ENCODE assay signal across 8 mouse cellular contexts in the genomic region with DNA sequence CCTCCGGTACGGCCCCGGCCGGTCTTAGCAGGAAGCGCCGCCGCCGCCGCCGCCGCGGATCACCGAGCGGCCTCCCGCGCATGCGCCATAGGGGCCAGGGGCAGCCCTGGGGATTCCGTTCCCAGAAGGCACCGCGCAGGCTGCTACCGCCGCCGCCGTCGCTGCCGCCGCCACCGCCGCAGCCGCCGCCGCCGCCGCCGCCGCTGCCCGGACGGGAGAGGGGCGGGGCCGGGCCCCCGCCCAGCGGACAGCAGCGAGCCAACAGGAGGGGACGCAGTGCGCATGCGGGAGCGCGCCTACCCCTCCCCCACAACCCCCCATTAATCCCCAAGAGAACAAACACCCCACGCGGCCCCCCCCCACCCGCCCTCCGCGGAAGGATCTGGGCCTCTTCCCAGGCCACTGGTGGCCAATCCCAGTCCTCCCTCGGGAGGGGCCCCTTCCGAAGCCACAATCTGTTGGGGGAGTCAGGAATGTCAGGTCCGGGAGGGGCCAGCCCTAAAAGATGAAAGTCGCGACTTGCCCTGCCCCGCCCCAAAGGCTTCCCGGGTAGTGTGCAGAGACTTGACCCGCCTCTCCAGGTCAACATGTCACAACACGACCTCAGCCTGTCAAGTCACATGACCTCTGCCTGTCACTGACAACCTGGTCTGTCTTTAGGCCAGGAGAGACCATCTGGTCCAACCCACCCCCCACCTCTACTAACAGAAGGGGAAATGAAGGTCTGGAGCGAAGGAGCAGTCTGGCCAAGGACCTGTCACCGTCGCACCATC. TPM values are rescaled to one million over a fixed set of nuclear protein-coding genes. Genes with fewer than 3 reads are reported as not detected.
A peak's percentile ranks its signal among the peaks of the same experiment; 100 is the strongest.
DNase-seq lines count a peak whose midpoint lies in the region; ATAC-seq lines count a peak whose summit lies in the region.

Gene Mbd6, minus strand, starts transcription at position 219 of the 773 bp plus-strand sequence.

- H3K4me1 ChIP-seq in hindbrain, embryonic 11.5 days (replicated peaks; ENCODE audit: control insufficient read depth, insufficient read depth, low read length): peaks cover 18% of the 10 kb centered on the region

- DNase-seq in MN1 (ENCODE audit: low spot score): peak; percentile 97
- peak; percentile 95 for DNase-seq in cerebellum, adult 9-10 months
- DNase-seq in frontal cortex, adult 2 months (ENCODE audit: extremely low spot score in 1 of 2, low spot score in 1 of 2): peak; percentile 67 to 82
- DNase-seq in hindbrain, embryonic 11.5 days (ENCODE audit: low spot score): peak; percentile 94
- DNase-seq in layer of hippocampus, postnatal 25 days (ENCODE audit: extremely low spot score in 1 of 2, low spot score in 1 of 2): peak; percentile 78 to 79
- peak; percentile 93 for DNase-seq in lung, postnatal 25 days (ENCODE audit: low spot score)
- DNase-seq in retina, embryonic 14.5 days (ENCODE audit: low spot score): peak; percentile 94
- DNase-seq in thymus, postnatal 4 days: peak; percentile 96

- peak within 1 kb of the TSS; percentile 74 for H3K9ac ChIP-seq in hindbrain, embryonic 11.5 days (ENCODE audit: low read depth, low read length)

- ATAC-seq in hindbrain, embryonic 11.5 days (ENCODE audit: low FRiP score): peak; percentile 21

- no peaks in the 10 kb centered on the region for H3K27me3 ChIP-seq in hindbrain, embryonic 11.5 days (ENCODE audit: control insufficient read depth, insufficient read depth, low read length)

- H3K4me3 ChIP-seq in hindbrain, embryonic 11.5 days (ENCODE audit: low read depth, low read length): peak within 1 kb of the TSS; percentile 58

- H3K27ac ChIP-seq in hindbrain, embryonic 11.5 days (ENCODE audit: low read depth, low read length): peak within 1 kb of the TSS; percentile 99

- WGBS in hindbrain, embryonic 11.5 days: under 1% methylated on average over 35 of the region's 65 CpGs

- H3K4me2 ChIP-seq in hindbrain, embryonic 11.5 days (replicated peaks; ENCODE audit: low read depth, low read length): peak within 1 kb of the TSS; percentile 85

- no peaks in the 10 kb centered on the region for H3K9me3 ChIP-seq in hindbrain, embryonic 11.5 days (ENCODE audit: control insufficient read depth, low read length)

- H3K36me3 ChIP-seq in hindbrain, embryonic 11.5 days (ENCODE audit: control insufficient read depth, insufficient read depth, low read length): peaks cover 6% of the 10 kb centered on the region; the same call in 1 of the 2 replicates

RNA-seq across cellular contexts. Expression of gene Mbd6, which starts in this region (rescaled TPM):
- polyA plus RNA-seq in frontal cortex, adult 2 months (2012; rRNA removed): 50.0 and 51.5 TPM in 2 replicates
- 14.2 and 17.5 TPM in 2 replicates for polyA plus RNA-seq in hindbrain, embryonic 11.5 days (2014; fragmentation: Nextera tagmentation; extraction: Ambion mirVana)
- 10 to 100 TPM; 31.8 to 53.9 TPM for total RNA-seq in layer of hippocampus, postnatal 25 days (2021)

Comparison
In these comparisons a context has a peak if more than half of its experiments do, and no peak if none do; other contexts are left out.
1. Peak in every context shown above with its lines: DNase-seq, ATAC-seq, H3K4me3 ChIP-seq and H3K27ac ChIP-seq.